Comparison of ENCODE assay signal across 8 mouse cellular contexts in genomic region chr10:67004527-67005042, GRCm38 (mm10).
DNase-seq lines count a peak whose midpoint lies in the region; ATAC-seq and TF ChIP-seq lines count a peak whose summit lies in the region.

No protein-coding gene starts in this region.

- ATAC-seq in hindbrain, embryonic 15.5 days (ENCODE audit: low FRiP score, low read depth), result no peak
- ATAC-seq in limb, embryonic 14.5 days (ENCODE audit: low FRiP score, low read depth), result peak; percentile 50
- ATAC-seq in midbrain, embryonic 15.5 days (replicated peaks), result no peak

- H3K4me3 ChIP-seq in forebrain, embryonic 10.5 days, result peak overlapping the region; percentile 46
- peak overlapping the region; percentile 21 for H3K4me3 ChIP-seq in hindbrain, embryonic 15.5 days
- peak overlapping the region; percentile 33 for H3K4me3 ChIP-seq in limb, embryonic 14.5 days (replicated peaks; ENCODE audit: low read length)
- peak overlapping the region; percentile 30 for H3K4me3 ChIP-seq in midbrain, embryonic 15.5 days

- DNase-seq in spleen, adult 18-20 months, result peak; percentile 18 to 25
- no peak for DNase-seq in spleen, adult 12 weeks (ENCODE audit: low spot score)
- DNase-seq in forebrain, embryonic 10.5 days (ENCODE audit: extremely low spot score, low spot score), result peak; percentile 35
- DNase-seq in limb, embryonic 14.5 days (ENCODE audit: low spot score), result peak; percentile 75
- peak; percentile 39 to 50 for DNase-seq in thymus, postnatal 36 days
- DNase-seq in cerebellum, postnatal 14 days, result no peak

- peak overlapping the region; percentile 88 for H3K27ac ChIP-seq in forebrain, embryonic 10.5 days
- H3K27ac ChIP-seq in hindbrain, embryonic 15.5 days (replicated peaks), result peak overlapping the region; percentile 59
- H3K27ac ChIP-seq in limb, embryonic 14.5 days (replicated peaks; ENCODE audit: low read depth, low read length), result peak overlapping the region; percentile 94
- peak overlapping the region; percentile 72 for H3K27ac ChIP-seq in midbrain, embryonic 15.5 days

- peaks cover 8% of the 10 kb centered on the region; the same call in 1 of the 2 replicates for H3K9me3 ChIP-seq in forebrain, embryonic 10.5 days
- no peaks in the 10 kb centered on the region for H3K9me3 ChIP-seq in hindbrain, embryonic 15.5 days
- H3K9me3 ChIP-seq in limb, embryonic 14.5 days (ENCODE audit: control insufficient read depth, low read length), result no peaks in the 10 kb centered on the region
- no peaks in the 10 kb centered on the region for H3K9me3 ChIP-seq in midbrain, embryonic 15.5 days

- 3% methylated on average over 12 of the region's 12 CpGs for WGBS in forebrain, embryonic 10.5 days
- 4% methylated on average over 12 of the region's 12 CpGs for WGBS in hindbrain, embryonic 15.5 days
- 0% methylated on average over 12 of the region's 12 CpGs for WGBS in limb, embryonic 14.5 days
- WGBS in midbrain, embryonic 15.5 days, result 6% methylated on average over 12 of the region's 12 CpGs

- H3K36me3 ChIP-seq in forebrain, embryonic 10.5 days (replicated peaks), result no peaks in the 10 kb centered on the region
- no peaks in the 10 kb centered on the region for H3K36me3 ChIP-seq in hindbrain, embryonic 15.5 days
- H3K36me3 ChIP-seq in limb, embryonic 14.5 days (ENCODE audit: control insufficient read depth, insufficient read depth, low read length), result no peaks in the 10 kb centered on the region; the same call in 1 of the 2 replicates
- H3K36me3 ChIP-seq in midbrain, embryonic 15.5 days (replicated peaks), result no peaks in the 10 kb centered on the region

- no peak for TF ChIP-seq POLR2A in limb, embryonic 14.5 days (IDR thresholded peaks at IDR 0.05; ENCODE audit: borderline replicate concordance, extremely low read depth, insufficient read depth, insufficient read length)

- H3K27me3 ChIP-seq in forebrain, embryonic 10.5 days (ENCODE audit: poor library complexity, severe bottlenecking), result no peaks in the 10 kb centered on the region
- H3K27me3 ChIP-seq in hindbrain, embryonic 15.5 days, result no peaks in the 10 kb centered on the region
- no peaks in the 10 kb centered on the region for H3K27me3 ChIP-seq in limb, embryonic 14.5 days (ENCODE audit: control insufficient read depth, insufficient read depth, low read length)
- H3K27me3 ChIP-seq in midbrain, embryonic 15.5 days (replicated peaks), result no peaks in the 10 kb centered on the region

- H3K9ac ChIP-seq in hindbrain, embryonic 15.5 days, result 0 out of 2 replicates have a peak overlapping the region, but pooled peaks have one; percentile 2
- peak overlapping the region; percentile 41; the same call in 1 of the 2 replicates for H3K9ac ChIP-seq in limb, embryonic 14.5 days (ENCODE audit: low read depth, low read length, severe bottlenecking)
- H3K9ac ChIP-seq in midbrain, embryonic 15.5 days, result no peak overlapping the region

- H3K4me1 ChIP-seq in forebrain, embryonic 10.5 days, result peaks cover 40% of the 10 kb centered on the region
- peaks cover 31% of the 10 kb centered on the region for H3K4me1 ChIP-seq in hindbrain, embryonic 15.5 days (replicated peaks)
- H3K4me1 ChIP-seq in limb, embryonic 14.5 days (ENCODE audit: control insufficient read depth, insufficient read depth, low read length), result peaks cover 26% of the 10 kb centered on the region
- peaks cover 30% of the 10 kb centered on the region for H3K4me1 ChIP-seq in midbrain, embryonic 15.5 days

- peak overlapping the region; percentile 62 for H3K4me2 ChIP-seq in hindbrain, embryonic 15.5 days
- peak overlapping the region; percentile 60 for H3K4me2 ChIP-seq in limb, embryonic 14.5 days (replicated peaks; ENCODE audit: low read depth, low read length, severe bottlenecking)
- H3K4me2 ChIP-seq in midbrain, embryonic 15.5 days, result peak overlapping the region; percentile 60

Comparison
In these comparisons a context has a peak if more than half of its experiments do, and no peak if none do; other contexts are left out.
1. DNase-seq: peak in spleen, adult 18-20 months (2 of 2), forebrain, embryonic 10.5 days (single experiment), limb, embryonic 14.5 days (single experiment) and thymus, postnatal 36 days (2 of 2); none in spleen, adult 12 weeks (single experiment) and cerebellum, postnatal 14 days (0 of 2).
2. Peak in every context shown above with its lines, with median percentiles within 50 percentile points of each other: H3K27ac ChIP-seq, H3K4me3 ChIP-seq and H3K4me2 ChIP-seq.